ENCODE assay signal across 8 mouse cellular contexts in the genomic region with DNA sequence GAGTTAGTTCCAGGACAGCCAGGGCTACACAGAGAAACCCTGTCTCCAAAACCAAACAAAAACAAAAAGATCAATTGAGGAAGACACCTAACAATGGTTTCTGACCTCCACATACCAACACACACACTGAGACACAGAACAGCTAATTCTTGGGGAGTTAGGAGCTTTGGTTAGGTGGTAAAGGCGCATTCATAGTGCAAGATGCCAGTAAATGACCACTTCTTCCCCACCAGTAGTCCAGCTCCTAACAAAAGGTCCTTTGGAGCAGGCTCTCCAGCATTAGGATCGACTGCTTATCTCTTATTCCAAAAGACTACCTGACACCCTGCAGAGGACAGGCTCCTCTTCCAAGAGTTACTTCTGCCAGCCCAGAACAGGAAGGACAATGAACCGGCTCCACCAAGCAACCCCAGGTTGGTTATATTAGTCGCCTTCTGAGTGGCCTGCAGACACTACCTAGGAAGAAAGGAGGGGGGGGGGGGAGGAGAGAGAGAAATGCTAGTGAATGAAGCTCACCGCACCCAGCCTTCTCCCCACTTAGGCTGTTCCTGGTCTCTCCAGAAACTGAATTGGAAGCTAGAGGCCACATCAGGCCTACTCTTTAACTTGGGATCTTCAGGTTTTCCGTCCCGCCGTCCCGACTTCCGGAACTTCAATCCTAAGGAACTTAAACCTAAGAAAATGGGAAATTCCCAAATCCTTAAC. TPM values are rescaled to one million over a fixed set of nuclear protein-coding genes. Genes with fewer than 3 reads are reported as not detected.
DNase-seq lines count a peak whose midpoint lies in the region; ATAC-seq lines count a peak whose summit lies in the region.

No protein-coding gene starts in this region.

- H3K27me3 ChIP-seq in embryonic facial prominence, embryonic 11.5 days (ENCODE audit: control insufficient read depth, insufficient read depth, low read length) = no peaks in the 10 kb centered on the region
- no peaks in the 10 kb centered on the region for H3K27me3 ChIP-seq in limb, embryonic 15.5 days
- no peaks in the 10 kb centered on the region for H3K27me3 ChIP-seq in midbrain, embryonic 15.5 days (replicated peaks)

- 8% methylated on average over 10 of the region's 10 CpGs for WGBS in embryonic facial prominence, embryonic 11.5 days
- 6% methylated on average over 10 of the region's 10 CpGs for WGBS in limb, embryonic 15.5 days
- WGBS in midbrain, embryonic 15.5 days = 8% methylated on average over 10 of the region's 10 CpGs

- H3K27ac ChIP-seq in embryonic facial prominence, embryonic 11.5 days (replicated peaks; ENCODE audit: low read depth, low read length) = peak overlapping the region; percentile 92
- H3K27ac ChIP-seq in limb, embryonic 15.5 days = peak overlapping the region; percentile 98
- H3K27ac ChIP-seq in midbrain, embryonic 15.5 days = peak overlapping the region; percentile 94

- H3K9me3 ChIP-seq in embryonic facial prominence, embryonic 11.5 days (replicated peaks; ENCODE audit: control insufficient read depth, low read length) = no peaks in the 10 kb centered on the region
- no peaks in the 10 kb centered on the region for H3K9me3 ChIP-seq in limb, embryonic 15.5 days
- no peaks in the 10 kb centered on the region for H3K9me3 ChIP-seq in midbrain, embryonic 15.5 days

- peak; percentile 32 for DNase-seq in right cerebral cortex, postnatal 4 days
- DNase-seq in right cerebral cortex, postnatal 14 days = no peak
- DNase-seq in embryonic facial prominence, embryonic 11.5 days (ENCODE audit: low spot score) = no peak
- peak; percentile 38 to 39 for DNase-seq in heart, postnatal 36 days
- DNase-seq in layer of hippocampus, adult 18-20 months (ENCODE audit: low spot score in 2 of 2) = no peak
- DNase-seq in spleen, adult 12 weeks (ENCODE audit: low spot score) = no peak

- no peak for ATAC-seq in embryonic facial prominence, embryonic 11.5 days (replicated peaks; ENCODE audit: insufficient number of reproducible peaks, low FRiP score, low TSS enrichment, low read depth)
- no peak for ATAC-seq in limb, embryonic 15.5 days (ENCODE audit: insufficient number of reproducible peaks, low FRiP score, low TSS enrichment, low read depth)
- ATAC-seq in midbrain, embryonic 15.5 days (replicated peaks) = 0 out of 2 replicates have a peak, but pooled peaks have one; percentile 17

- H3K4me2 ChIP-seq in embryonic facial prominence, embryonic 11.5 days (ENCODE audit: low read depth, low read length) = peak overlapping the region; percentile 91
- peak overlapping the region; percentile 70 for H3K4me2 ChIP-seq in limb, embryonic 15.5 days
- peak overlapping the region; percentile 70 for H3K4me2 ChIP-seq in midbrain, embryonic 15.5 days

- intact Hi-C loops in heart, postnatal 36 days (cut with DNase I) = loop anchor here (2.0 to 10.0 kb wide), 4 partner anchors 21 to 445 kb away; a partner anchor contains a TSS

- H3K9ac ChIP-seq in embryonic facial prominence, embryonic 11.5 days (replicated peaks; ENCODE audit: low read length) = peak overlapping the region; percentile 85
- H3K9ac ChIP-seq in limb, embryonic 15.5 days = peak overlapping the region; percentile 11; the same call in 1 of the 2 replicates
- H3K9ac ChIP-seq in midbrain, embryonic 15.5 days = peak overlapping the region; percentile 91

- H3K4me1 ChIP-seq in embryonic facial prominence, embryonic 11.5 days (ENCODE audit: control insufficient read depth, insufficient read depth, low read length) = no peaks in the 10 kb centered on the region; the same call in 1 of the 2 replicates
- peaks cover 11% of the 10 kb centered on the region for H3K4me1 ChIP-seq in limb, embryonic 15.5 days
- peaks cover 20% of the 10 kb centered on the region for H3K4me1 ChIP-seq in midbrain, embryonic 15.5 days

- peaks cover 9% of the 10 kb centered on the region for H3K36me3 ChIP-seq in embryonic facial prominence, embryonic 11.5 days (replicated peaks; ENCODE audit: control insufficient read depth, insufficient read depth, low read depth, low read length)
- H3K36me3 ChIP-seq in limb, embryonic 15.5 days = peaks cover 43% of the 10 kb centered on the region
- peaks cover 18% of the 10 kb centered on the region for H3K36me3 ChIP-seq in midbrain, embryonic 15.5 days (replicated peaks)

- H3K4me3 ChIP-seq in embryonic facial prominence, embryonic 11.5 days (ENCODE audit: low read depth, low read length) = peak overlapping the region; percentile 70
- peak overlapping the region; percentile 85 for H3K4me3 ChIP-seq in limb, embryonic 15.5 days
- H3K4me3 ChIP-seq in midbrain, embryonic 15.5 days = peak overlapping the region; percentile 68

RNA-seq across cellular contexts. Expression of a gene that starts 8.8 kb away (rescaled TPM):
- 8.9 and 10.2 TPM in 2 replicates for polyA plus RNA-seq in embryonic facial prominence, embryonic 11.5 days (2014; fragmentation: Nextera tagmentation; extraction: Ambion mirVana)
- 10 to 100 TPM; 32.2 to 35.0 TPM for total RNA-seq in heart, postnatal 36 days (2021)
- polyA plus RNA-seq in limb, embryonic 15.5 days (2015; fragmentation: Nextera tagmentation; extraction: Ambion mirVana) = 13.7 and 16.0 TPM in 2 replicates
- polyA plus RNA-seq in midbrain, embryonic 15.5 days (2015; fragmentation: Nextera tagmentation; extraction: Ambion mirVana) = 13.8 and 15.9 TPM in 2 replicates
- 10 to 100 TPM; 55.7 to 58.5 TPM for total RNA-seq in layer of hippocampus, adult 18-20 months (2021)

RNA-seq across cellular contexts. Expression of a gene that starts 10.8 kb away (rescaled TPM):
- polyA plus RNA-seq in embryonic facial prominence, embryonic 11.5 days (2014; fragmentation: Nextera tagmentation; extraction: Ambion mirVana) = 54.8 and 58.5 TPM in 2 replicates
- 10 to 100 TPM; 25.8 to 28.1 TPM for total RNA-seq in heart, postnatal 36 days (2021)
- polyA plus RNA-seq in limb, embryonic 15.5 days (2015; fragmentation: Nextera tagmentation; extraction: Ambion mirVana) = 37.4 and 45.2 TPM in 2 replicates
- polyA plus RNA-seq in midbrain, embryonic 15.5 days (2015; fragmentation: Nextera tagmentation; extraction: Ambion mirVana) = 40.5 TPM in 2 replicates
- 10 to 100 TPM; 27.4 to 30.4 TPM for total RNA-seq in layer of hippocampus, adult 18-20 months (2021)

RNA-seq across cellular contexts. Expression of a gene that starts 21.2 kb away (rescaled TPM):
- polyA plus RNA-seq in embryonic facial prominence, embryonic 11.5 days (2014; fragmentation: Nextera tagmentation; extraction: Ambion mirVana) = 11.7 and 12.4 TPM in 2 replicates
- 1 to 10 TPM; 1.4 to 1.7 TPM for total RNA-seq in heart, postnatal 36 days (2021)
- polyA plus RNA-seq in limb, embryonic 15.5 days (2015; fragmentation: Nextera tagmentation; extraction: Ambion mirVana) = 9.4 and 9.8 TPM in 2 replicates
- 16.1 and 16.4 TPM in 2 replicates for polyA plus RNA-seq in midbrain, embryonic 15.5 days (2015; fragmentation: Nextera tagmentation; extraction: Ambion mirVana)
- 1 to 10 TPM; 6.0 to 6.5 TPM for total RNA-seq in layer of hippocampus, adult 18-20 months (2021)

RNA-seq across cellular contexts. Expression of a gene that starts 41.6 kb away (rescaled TPM):
- polyA plus RNA-seq in embryonic facial prominence, embryonic 11.5 days (2014; fragmentation: Nextera tagmentation; extraction: Ambion mirVana) = 41.9 and 47.5 TPM in 2 replicates
- total RNA-seq in heart, postnatal 36 days (2021) = 10 to 100 TPM; 52.1 to 58.8 TPM
- polyA plus RNA-seq in limb, embryonic 15.5 days (2015; fragmentation: Nextera tagmentation; extraction: Ambion mirVana) = 37.6 and 40.0 TPM in 2 replicates
- polyA plus RNA-seq in midbrain, embryonic 15.5 days (2015; fragmentation: Nextera tagmentation; extraction: Ambion mirVana) = 60.4 and 68.0 TPM in 2 replicates
- 100 to 1,000 TPM; 103 to 108 TPM for total RNA-seq in layer of hippocampus, adult 18-20 months (2021)

RNA-seq across cellular contexts. Expression of a gene that starts 48.3 kb away (rescaled TPM):
- 27.3 and 29.8 TPM in 2 replicates for polyA plus RNA-seq in embryonic facial prominence, embryonic 11.5 days (2014; fragmentation: Nextera tagmentation; extraction: Ambion mirVana)
- 1 to 10 TPM; 2.5 to 3.9 TPM for total RNA-seq in heart, postnatal 36 days (2021)
- polyA plus RNA-seq in limb, embryonic 15.5 days (2015; fragmentation: Nextera tagmentation; extraction: Ambion mirVana) = 22.9 and 24.0 TPM in 2 replicates
- 32.0 and 34.2 TPM in 2 replicates for polyA plus RNA-seq in midbrain, embryonic 15.5 days (2015; fragmentation: Nextera tagmentation; extraction: Ambion mirVana)
- total RNA-seq in layer of hippocampus, adult 18-20 months (2021) = 10 to 100 TPM; 14.7 to 15.5 TPM

Comparison
In these comparisons a context has a peak if more than half of its experiments do, and no peak if none do; other contexts are left out.
1. DNase-seq: peak in right cerebral cortex, postnatal 4 days (single experiment) and heart, postnatal 36 days (2 of 2); none in right cerebral cortex, postnatal 14 days (single experiment), embryonic facial prominence, embryonic 11.5 days (single experiment), layer of hippocampus, adult 18-20 months (0 of 2) and spleen, adult 12 weeks (single experiment).
2. H3K9ac ChIP-seq: peak in every context shown above with its lines; median percentile 91 in midbrain, embryonic 15.5 days; 85 in embryonic facial prominence, embryonic 11.5 days; 11 in limb, embryonic 15.5 days.
3. Peak in every context shown above with its lines, with median percentiles within 50 percentile points of each other: H3K27ac ChIP-seq, H3K4me2 ChIP-seq and H3K4me3 ChIP-seq.